Mouse (Mus musculus) hindbrain, postnatal 0 days (tissue): ENCODE data around the gene Tnfaip3. TPM values are rescaled to one million over a fixed set of nuclear protein-coding genes. Genes with fewer than 3 reads are reported as not detected.

Experiments
- ATAC-seq: fragments of 200-750 bp; cut with Nextera tagmentation; 2 replicates; pipeline ENCODE4 v1.8.0; 2017; ENCODE audit warnings: mild to moderate bottlenecking, moderate TSS enrichment, moderate library complexity
- DNase-seq: peaks from one replicate; pipeline ENCODE4 v3.0.0-alpha.2; 2015; ENCODE audit warnings: low spot score
- H3K27ac ChIP-seq: fragments of 300-500 bp; sonication (generic); 2 replicates; pipeline ENCODE4 v1.5.1; 2014; ENCODE audit warnings: mild to moderate bottlenecking
- H3K27me3 ChIP-seq: fragments of 300-500 bp; sonication (generic); 2 replicates; pipeline ENCODE4 v1.6.1; 2014; ENCODE audit warnings: low read length, mixed read lengths; ENCODE audit not compliant: insufficient read depth
- H3K36me3 ChIP-seq: fragments of 300-500 bp; sonication (generic); 2 replicates; pipeline ENCODE4 v1.6.1; 2014; ENCODE audit warnings: low read length, mixed read lengths; ENCODE audit not compliant: insufficient read depth
- H3K4me1 ChIP-seq: fragments of 300-500 bp; sonication (generic); 2 replicates; pipeline ENCODE4 v1.6.1; 2014; ENCODE audit warnings: antibody characterized with exemption, low read length, mixed read lengths; ENCODE audit not compliant: insufficient read depth
- H3K4me2 ChIP-seq: fragments of 300-500 bp; sonication (generic); 2 replicates; pipeline ENCODE4 v1.6.1; 2014; ENCODE audit warnings: low read depth, mild to moderate bottlenecking, low read length, moderate library complexity, mixed read lengths
- H3K4me3 ChIP-seq: fragments of 300-500 bp; sonication (generic); 2 replicates; pipeline ENCODE4 v1.5.1; 2014; ENCODE audit warnings: low read length
- H3K9ac ChIP-seq: fragments of 300-500 bp; sonication (generic); replicated peaks from 2 replicates; pipeline ENCODE4 v1.6.1; 2014; ENCODE audit warnings: mild to moderate bottlenecking, low read length, moderate library complexity, mixed read lengths
- H3K9me3 ChIP-seq: fragments of 300-500 bp; sonication (generic); 2 replicates; pipeline ENCODE4 v1.6.1; 2016; ENCODE audit warnings: low read length, mixed read lengths
- CTCF ChIP-seq: IDR thresholded peaks from 2 replicates; pipeline ENCODE4 v1.5.1; 2016; ENCODE audit warnings: antibody characterized with exemption, control low read depth, low read depth
- WGBS: fragments of 180-500 bp; shearing (Covaris S2); extraction: QIAGEN DNeasy Blood & Tissue Kit; methylation state at CpG from one replicate; pipeline ENCODE4 v1.1.7; 2014; 5-methylcytosine and 5-hydroxymethylcytosine counted together
- polyA plus RNA-seq: library from polyadenylated mRNA; unstranded; fragments of >200 nt; fragmentation: Nextera tagmentation; extraction: Ambion mirVana; gene quantifications from 2 replicates; pipeline ENCODE4 v1.2.1, GENCODE M21; 2015
- total RNA-seq: library from RNA; depleted of rRNA; stranded (reverse); fragments of >200 nt; gene quantifications from 2 replicates; pipeline ENCODE4 v1.2.3, GENCODE M21; 2014

The Tnfaip3 gene
- total and polyA plus RNA-seq, 2 experiments from 2014 or later: 1.1 to 2.4 TPM

DNA sequence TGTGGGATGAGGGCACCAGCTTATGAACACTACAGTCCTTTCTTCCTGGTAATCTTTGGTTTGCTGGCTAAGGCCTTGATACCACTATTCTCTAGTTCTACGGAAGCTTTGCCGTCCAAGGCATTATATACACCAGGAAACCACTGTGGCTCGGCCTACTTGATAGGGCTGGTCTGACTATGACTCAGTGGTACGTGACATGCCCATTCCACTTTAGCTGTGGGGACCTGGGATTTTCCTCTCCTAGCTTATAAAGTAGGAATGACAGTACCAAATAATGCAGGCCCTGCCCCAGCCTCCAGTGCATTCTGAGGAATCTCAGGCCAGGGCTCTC, 6.9 kb downstream of the Tnfaip3 start:
- peaks cover 11% of the 10 kb centered on the region; the same call in 1 of the 2 replicates for H3K36me3 ChIP-seq
- no peak overlapping the region for H3K27ac ChIP-seq
- no peak for TF ChIP-seq CTCF
- no peaks in the 10 kb centered on the region for H3K9me3 ChIP-seq
- H3K27me3 ChIP-seq: no peaks in the 10 kb centered on the region
- DNase-seq: no peak
- H3K4me2 ChIP-seq: no peak overlapping the region
- H3K4me3 ChIP-seq: no peak overlapping the region
- WGBS: 96% methylated on average over 4 of the region's 4 CpGs
- no peak for ATAC-seq
- no peak overlapping the region for H3K9ac ChIP-seq
- no peaks in the 10 kb centered on the region for H3K4me1 ChIP-seq

DNA sequence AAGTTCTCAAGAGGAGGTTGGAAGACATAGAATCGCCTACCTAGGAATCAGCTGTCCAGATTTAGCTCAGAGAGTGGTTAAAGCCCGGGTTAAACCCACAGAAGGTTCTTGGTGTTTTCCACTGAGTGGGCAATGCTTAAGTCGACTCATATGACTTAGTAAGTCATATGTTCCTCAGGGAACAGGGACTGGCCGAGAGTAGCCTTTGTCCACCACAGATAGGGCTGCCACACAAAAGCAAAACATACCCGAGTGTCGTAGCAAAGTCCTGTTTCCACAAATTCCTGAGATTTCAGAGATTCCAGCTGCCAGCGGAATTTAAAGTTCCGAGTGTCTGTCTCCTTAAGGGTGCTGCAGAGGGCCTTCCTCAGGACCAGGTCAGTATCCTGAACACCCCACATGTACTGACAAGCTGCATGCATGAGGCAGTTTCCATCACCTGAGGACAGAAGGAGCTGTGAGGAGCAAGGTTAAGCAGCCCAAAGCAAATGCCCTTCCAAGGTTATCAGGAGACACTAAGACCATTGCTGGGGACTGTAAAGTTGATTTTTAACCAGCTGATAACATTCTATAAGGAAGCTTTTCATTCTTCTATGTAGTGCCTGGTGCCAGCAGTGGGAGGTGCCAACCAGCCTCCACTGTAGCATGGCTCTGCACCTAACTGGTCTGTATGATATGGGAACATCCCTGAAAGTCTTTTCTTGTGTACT, 7.4 kb downstream of the Tnfaip3 start:
- H3K36me3 ChIP-seq: peaks cover 11% of the 10 kb centered on the region; the same call in 1 of the 2 replicates
- DNase-seq (no peak), ATAC-seq (no peak)
- no peak overlapping the region for H3K4me2 ChIP-seq
- no peaks in the 10 kb centered on the region for H3K27me3 ChIP-seq
- TF ChIP-seq CTCF: no peak
- WGBS: 84% methylated on average over 8 of the region's 8 CpGs
- no peak overlapping the region for H3K27ac ChIP-seq
- H3K9me3 ChIP-seq: no peaks in the 10 kb centered on the region
- H3K4me1 ChIP-seq: no peaks in the 10 kb centered on the region
- no peak overlapping the region for H3K9ac ChIP-seq
- no peak overlapping the region for H3K4me3 ChIP-seq

DNA sequence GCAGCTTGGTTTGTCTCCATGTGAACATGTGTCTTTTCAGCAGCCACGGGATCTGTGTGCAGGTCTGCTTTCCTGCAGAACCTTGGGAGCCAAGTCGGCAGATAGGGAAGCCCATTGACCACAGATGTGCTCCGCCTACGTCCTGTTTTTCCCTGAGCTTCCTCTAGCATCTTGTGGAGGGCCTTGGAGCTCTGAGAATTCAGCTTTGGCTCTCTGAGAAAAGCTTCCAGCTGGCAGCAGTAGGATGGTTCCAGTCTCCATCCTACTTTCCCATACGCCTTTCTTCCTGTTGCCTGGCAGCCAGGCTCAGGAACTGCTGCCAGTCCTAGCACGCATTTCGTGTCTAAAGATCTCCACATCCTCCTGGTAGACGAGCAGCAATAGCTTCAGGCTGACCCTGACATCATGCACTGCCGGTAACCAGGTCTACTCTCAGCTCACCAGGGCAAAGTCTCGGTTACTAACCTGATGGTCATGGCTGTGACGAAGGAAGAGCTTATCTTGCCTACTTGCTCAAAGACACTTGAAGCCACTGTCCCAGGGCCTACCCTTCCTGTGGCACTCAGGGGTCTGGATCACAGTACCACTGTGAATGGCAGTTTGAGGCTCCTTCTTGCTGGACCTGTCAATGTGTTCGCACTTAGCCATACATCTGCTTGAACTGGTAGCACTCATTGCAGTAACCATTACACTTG, 13.2 kb downstream of the Tnfaip3 start:
- Histone ChIP-seq H3K27ac (no peak overlapping the region), H3K9me3 (no peaks in the 10 kb centered on the region), H3K36me3 (peaks cover 11% of the 10 kb centered on the region; the same call in 1 of the 2 replicates), H3K9ac (no peak overlapping the region), H3K4me2 (no peak overlapping the region), H3K27me3 (no peaks in the 10 kb centered on the region), H3K4me3 (no peak overlapping the region), H3K4me1 (no peaks in the 10 kb centered on the region)
- no peak for ATAC-seq
- no peak for DNase-seq
- 79% methylated on average over 12 of the region's 12 CpGs for WGBS
- TF ChIP-seq CTCF: no peak

DNA sequence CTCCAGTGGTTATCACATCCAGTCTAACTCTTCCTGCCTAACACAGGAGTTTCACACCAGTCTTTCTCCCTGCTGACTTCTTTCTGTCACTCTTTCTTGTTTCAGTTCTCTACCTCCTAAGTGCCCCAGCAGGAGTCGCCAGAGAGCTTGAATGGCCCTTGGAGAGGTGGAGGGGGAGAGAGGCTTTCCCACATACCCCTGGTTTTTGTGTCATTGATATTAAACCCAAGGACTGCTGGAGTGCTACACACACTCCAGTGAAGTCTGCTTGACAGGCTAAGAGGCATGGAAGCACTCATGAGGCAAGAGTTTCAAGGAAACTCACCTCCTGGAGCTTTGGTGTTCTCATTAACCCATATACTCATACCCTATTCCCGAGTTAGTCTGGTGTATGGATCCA, 16.0 kb downstream of the Tnfaip3 start:
- TF ChIP-seq CTCF: peak; percentile 19; the same call in 1 of the 2 replicates
- Histone ChIP-seq H3K4me3 (no peak overlapping the region), H3K9me3 (no peaks in the 10 kb centered on the region), H3K27me3 (no peaks in the 10 kb centered on the region), H3K4me1 (no peaks in the 10 kb centered on the region), H3K4me2 (no peak overlapping the region), H3K27ac (no peak overlapping the region), H3K9ac (no peak overlapping the region), H3K36me3 (peaks cover 6% of the 10 kb centered on the region; the same call in 1 of the 2 replicates)
- 85% methylated on average over 2 of the region's 2 CpGs for WGBS
- DNase-seq (no peak), ATAC-seq (no peak)

DNA sequence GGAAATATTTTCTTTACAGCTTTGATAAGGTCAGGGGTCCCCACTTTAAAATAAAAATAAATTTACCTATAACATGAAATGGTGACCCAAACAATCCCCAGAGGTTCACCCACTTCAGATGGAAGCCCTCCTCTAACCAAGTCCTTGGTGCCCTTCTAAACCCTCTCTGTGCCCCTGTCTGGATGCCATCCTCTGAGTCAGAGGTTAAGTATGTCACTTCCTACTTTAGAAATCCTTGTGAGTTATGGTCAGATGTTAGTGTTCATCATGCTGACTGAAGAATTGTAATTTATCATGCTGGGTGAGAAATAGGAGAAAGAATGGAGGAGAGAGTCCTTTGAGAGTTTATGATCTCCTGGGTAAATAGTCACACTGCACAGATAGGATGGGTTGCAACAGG, 19.1 kb downstream of the Tnfaip3 start:
- H3K4me3 ChIP-seq: no peak overlapping the region
- TF ChIP-seq CTCF: no peak
- H3K9me3 ChIP-seq: no peaks in the 10 kb centered on the region
- no peaks in the 10 kb centered on the region for H3K36me3 ChIP-seq
- no peak overlapping the region for H3K9ac ChIP-seq
- no peak overlapping the region for H3K27ac ChIP-seq
- no peak for ATAC-seq
- H3K4me2 ChIP-seq: no peak overlapping the region
- no peaks in the 10 kb centered on the region for H3K4me1 ChIP-seq
- DNase-seq: no peak
- no peaks in the 10 kb centered on the region for H3K27me3 ChIP-seq

DNA sequence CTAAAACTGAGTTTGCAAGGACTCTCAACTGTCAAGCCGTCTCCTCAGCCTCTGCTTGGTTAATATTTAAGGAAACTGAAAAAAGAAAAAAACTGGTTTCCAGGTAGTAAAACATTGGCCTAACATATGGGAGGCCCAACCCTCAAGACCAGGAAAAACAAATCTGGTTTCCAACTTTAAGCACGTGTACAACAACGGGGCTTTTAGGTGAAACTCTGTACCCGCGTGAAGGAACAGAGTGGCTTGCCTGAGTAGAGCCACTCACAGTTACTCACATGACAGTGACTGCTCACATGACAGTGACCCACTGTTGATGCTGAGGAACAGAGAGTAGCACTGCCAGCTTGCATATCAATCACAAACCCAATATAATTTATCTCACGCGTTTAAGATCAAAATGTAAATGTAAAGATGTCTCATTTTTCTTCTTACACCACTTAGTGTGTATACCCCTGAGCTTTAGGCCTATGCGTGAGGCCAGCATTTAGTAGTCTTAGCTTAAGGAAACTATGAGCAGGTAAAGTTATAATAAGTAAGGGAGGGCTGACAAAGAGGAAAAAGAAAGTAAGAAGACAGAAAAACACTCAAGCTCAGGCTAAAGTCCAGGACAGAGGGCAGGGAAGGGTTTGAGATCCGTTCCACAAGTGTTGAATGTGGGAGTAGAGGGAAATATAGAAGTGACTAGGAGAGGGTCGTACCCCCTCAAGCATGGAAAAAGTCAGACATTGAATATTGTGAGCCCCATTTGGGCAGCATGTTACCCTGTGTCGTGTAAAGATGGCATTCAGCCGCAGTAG, 19.8 kb downstream of the Tnfaip3 start:
- Histone ChIP-seq H3K9me3 (no peaks in the 10 kb centered on the region), H3K4me1 (no peaks in the 10 kb centered on the region), H3K36me3 (no peaks in the 10 kb centered on the region), H3K9ac (no peak overlapping the region), H3K4me3 (no peak overlapping the region), H3K27me3 (no peaks in the 10 kb centered on the region), H3K4me2 (no peak overlapping the region), H3K27ac (no peak overlapping the region)
- WGBS: 92% methylated on average over 12 of the region's 12 CpGs
- ATAC-seq (no peak), DNase-seq (no peak)
- TF ChIP-seq CTCF: no peak
